Mouse (Mus musculus) cerebral cortex, adult 2 months (tissue): Measurements from ENCODE around the gene Cd70.

Experiments
- WGBS: fragments of 180-500 bp; shearing (Covaris S2); methylation state at CpG from one replicate; pipeline ENCODE4 v1.1.7; 2018; 5-methylcytosine and 5-hydroxymethylcytosine counted together

Cd70 gene

DNA sequence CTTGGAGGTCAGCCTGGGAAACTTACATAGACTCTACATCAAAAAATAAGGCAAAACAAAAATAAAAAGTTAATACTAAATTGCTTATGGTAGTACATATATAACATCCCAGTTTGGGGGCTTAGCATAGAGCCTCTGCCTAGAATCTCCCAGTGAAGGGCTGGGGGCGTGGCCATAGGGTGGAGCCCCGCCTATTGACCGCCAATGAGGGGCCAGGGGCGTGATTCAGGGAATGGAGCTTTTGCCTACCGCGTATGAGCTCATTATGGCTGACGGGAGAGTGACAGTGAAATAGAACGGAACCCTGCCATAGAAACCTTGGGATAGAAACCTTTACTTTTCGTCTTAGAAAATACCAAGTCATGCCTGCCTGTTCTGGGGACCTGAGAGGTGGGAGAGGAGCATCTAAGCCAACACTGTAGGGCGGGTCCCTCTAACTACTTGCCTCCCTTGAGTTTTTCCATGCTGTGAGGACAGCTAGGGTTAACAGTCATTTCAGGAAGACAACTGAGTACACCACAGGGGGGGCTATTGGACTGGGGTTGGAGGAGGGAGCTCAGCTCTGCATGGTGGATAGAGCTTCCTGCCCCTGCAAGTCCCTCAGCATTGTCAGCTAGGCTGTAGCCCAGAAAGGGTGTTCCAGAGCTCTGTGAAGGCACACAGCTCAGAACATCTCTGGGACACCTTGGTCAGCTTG, 49.8 kb downstream of the Cd70 start:
- WGBS = 13% methylated on average over 10 of the region's 10 CpGs

GRCm38 (mm10) chr17:57098321-57098720, 51.3 kb downstream of the Cd70 start:
- WGBS = 77% methylated on average over 5 of the region's 5 CpGs

GRCm38 (mm10) chr17:57096623-57096920, 53.0 kb downstream of the Cd70 start:
- WGBS = 0% methylated on average over 11 of the region's 11 CpGs
